Mouse (Mus musculus) cerebellum, adult 2 months (tissue): ENCODE results near the gene Cdh23. TPM values are rescaled to one million over a fixed set of nuclear protein-coding genes. Genes with fewer than 3 reads are reported as not detected.

ENCODE experiments used
- DNase-seq, 2 experiments: peaks; one replicate each; pipeline ENCODE4 v3.0.0; 2021
- H3K27ac ChIP-seq: fragments of 200-500 bp; 2 replicates; pipeline ENCODE4 v1.5.1; 2012; ENCODE audit warnings: low read length, control low read depth, inconsistent platforms; ENCODE audit not compliant: insufficient read depth
- H3K27me3 ChIP-seq: fragments of 200-500 bp; 2 replicates; pipeline ENCODE4 v1.6.1; 2012; ENCODE audit warnings: inconsistent platforms, mild to moderate bottlenecking, low read length, moderate library complexity; ENCODE audit not compliant: control insufficient read depth, insufficient read depth
- H3K4me1 ChIP-seq: fragments of 200-500 bp; 2 replicates; pipeline ENCODE4 v1.6.1; 2011; ENCODE audit warnings: low read length; ENCODE audit not compliant: control insufficient read depth, insufficient read depth
- H3K4me3 ChIP-seq: fragments of 200-500 bp; replicated peaks from 2 replicates; pipeline ENCODE3; 2011; ENCODE audit warnings: mild to moderate bottlenecking, low read depth, low read length, control low read depth; ENCODE audit not compliant: insufficient read depth
- CTCF ChIP-seq: fragments of 200-500 bp; IDR thresholded peaks from 2 replicates; pipeline ENCODE4 v1.5.1; 2011; ENCODE audit warnings: low read depth, mild to moderate bottlenecking, control low read depth, low read length, moderate library complexity, borderline replicate concordance; ENCODE audit not compliant: insufficient read depth
- POLR2A ChIP-seq: fragments of 200-500 bp; IDR thresholded peaks from 2 replicates; pipeline ENCODE4 v1.6.1; 2011; ENCODE audit warnings: low read length, control low read depth, borderline replicate concordance; ENCODE audit not compliant: insufficient read depth
- WGBS: fragments of 180-500 bp; shearing (Covaris S2); methylation state at CpG from one replicate; pipeline ENCODE4 v1.1.7; 2018; 5-methylcytosine and 5-hydroxymethylcytosine counted together
- polyA plus RNA-seq: library from polyadenylated mRNA; depleted of rRNA; stranded (reverse); fragments of >200 nt; gene quantifications from 2 replicates; pipeline ENCODE4 v1.2.3, GENCODE M21; 2012

Gene Cdh23
- polyA plus RNA-seq, 1 experiment: 2.7 TPM

DNA sequence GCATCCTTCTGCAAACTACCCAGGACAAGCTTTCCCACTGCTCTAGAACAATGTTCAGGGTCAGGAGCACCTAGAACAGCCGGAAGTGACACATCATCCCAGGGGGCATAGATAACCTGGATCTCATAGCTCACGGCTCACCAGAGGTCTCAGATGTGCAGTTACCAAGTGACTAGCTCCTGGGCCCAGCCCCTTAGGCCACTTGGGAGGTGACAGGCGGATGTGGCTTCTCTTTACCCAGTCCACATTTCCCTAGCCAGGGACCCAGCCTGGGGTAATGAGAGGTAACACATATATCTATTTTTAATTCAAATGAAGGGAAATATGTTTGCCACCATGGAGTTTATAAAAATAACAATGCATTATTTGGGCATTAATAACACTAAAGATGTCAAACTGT is 71.3 kb downstream of the Cdh23 start:
- DNase-seq: no peak
- no peaks in the 10 kb centered on the region; the same call in 1 of the 2 replicates for H3K27me3 ChIP-seq
- no peaks in the 10 kb centered on the region for H3K4me1 ChIP-seq
- no peak overlapping the region for H3K27ac ChIP-seq
- 58% methylated on average over 3 of the region's 3 CpGs for WGBS
- TF ChIP-seq POLR2A: no peak
- no peak for TF ChIP-seq CTCF
- no peak overlapping the region for H3K4me3 ChIP-seq

DNA sequence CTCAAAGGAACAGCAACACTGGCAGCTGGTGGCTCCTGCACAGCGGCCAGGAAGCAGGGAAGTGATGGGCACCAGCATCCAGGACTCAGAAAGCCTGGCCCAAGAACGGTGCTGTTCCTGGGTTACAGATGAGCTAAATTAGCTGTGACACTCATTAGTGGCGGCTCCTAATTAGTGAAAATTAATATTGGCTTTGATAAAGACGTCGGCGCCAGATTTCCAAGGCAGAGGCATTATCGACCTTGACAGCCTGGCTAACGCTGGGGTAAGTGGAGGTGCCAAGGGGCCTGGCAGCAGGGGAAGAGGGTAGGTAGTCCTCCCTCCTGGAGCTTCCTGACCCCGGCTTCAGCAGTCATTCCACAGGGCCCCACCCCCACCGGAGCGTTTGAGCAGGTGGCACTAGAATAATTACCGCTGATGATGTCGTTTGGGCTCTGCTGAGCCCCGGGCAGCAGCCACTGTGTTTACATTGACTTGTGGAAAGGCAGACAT is 72.0 kb downstream of the Cdh23 start:
- DNase-seq: no peak
- H3K27me3 ChIP-seq: no peaks in the 10 kb centered on the region; the same call in 1 of the 2 replicates
- no peak overlapping the region for H3K4me3 ChIP-seq
- TF ChIP-seq POLR2A (no peak), CTCF (no peak)
- 12% methylated on average over 14 of the region's 14 CpGs for WGBS
- H3K4me1 ChIP-seq: no peaks in the 10 kb centered on the region
- H3K27ac ChIP-seq: no peak overlapping the region

DNA sequence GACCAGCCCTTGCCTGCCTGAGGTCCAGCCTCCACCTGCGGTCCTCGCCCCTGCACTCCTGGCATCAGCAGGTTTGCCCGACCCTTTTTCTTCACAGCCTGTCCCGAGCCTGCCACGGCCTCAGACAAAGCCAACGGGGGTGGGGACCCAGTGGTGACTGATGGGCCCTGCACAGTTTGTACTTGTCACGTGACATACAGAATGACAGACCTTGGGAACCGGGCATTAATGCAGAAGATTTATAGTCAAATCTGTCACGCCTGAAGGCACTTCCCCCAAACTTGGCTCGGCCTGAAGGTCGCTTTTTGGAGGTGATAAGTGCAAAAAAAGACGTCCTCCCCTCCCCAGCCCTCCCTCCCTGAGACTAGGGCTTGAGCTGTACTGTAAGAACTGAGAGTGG is 73.5 kb downstream of the Cdh23 start:
- WGBS: 43% methylated on average over 12 of the region's 12 CpGs
- no peak for DNase-seq
- no peak for TF ChIP-seq POLR2A
- H3K4me3 ChIP-seq: no peak overlapping the region
- H3K27me3 ChIP-seq: no peaks in the 10 kb centered on the region; the same call in 1 of the 2 replicates
- no peak overlapping the region for H3K27ac ChIP-seq
- no peaks in the 10 kb centered on the region for H3K4me1 ChIP-seq

DNA sequence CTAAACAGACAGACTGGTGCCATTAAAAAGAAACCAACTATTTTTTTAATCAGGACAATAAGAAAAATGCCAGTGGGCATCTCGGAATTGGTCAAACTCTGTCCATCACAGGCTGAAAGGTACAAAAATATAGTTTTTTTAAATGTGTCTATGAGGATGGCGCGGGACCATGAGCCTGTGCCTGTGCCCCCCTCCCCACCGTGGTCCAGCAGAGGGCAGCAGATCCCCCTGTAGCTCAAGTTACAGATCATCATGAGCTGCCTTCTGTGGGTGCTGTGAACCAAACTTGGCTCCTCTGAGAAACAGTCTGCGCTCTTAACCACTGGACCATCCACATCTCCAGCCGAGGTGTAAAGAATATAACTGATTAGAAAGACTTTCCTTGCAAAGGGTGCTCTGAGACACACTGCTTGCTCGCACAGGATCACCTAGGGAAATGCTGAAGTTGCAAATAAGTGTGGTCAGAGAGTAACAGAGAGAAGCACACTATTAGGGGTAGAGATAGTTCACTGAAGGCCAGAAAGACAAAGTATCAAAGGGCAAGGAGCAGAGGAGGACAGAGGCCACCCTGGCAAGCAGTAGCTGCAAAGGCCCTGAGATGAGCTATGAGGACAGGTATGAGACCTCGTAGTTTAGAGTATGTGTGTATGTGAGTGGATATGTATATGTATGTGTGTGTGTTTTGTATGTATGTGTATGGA is 74.7 kb downstream of the Cdh23 start:
- no peak overlapping the region for H3K27ac ChIP-seq
- no peaks in the 10 kb centered on the region; the same call in 1 of the 2 replicates for H3K27me3 ChIP-seq
- no peaks in the 10 kb centered on the region for H3K4me1 ChIP-seq
- H3K4me3 ChIP-seq: no peak overlapping the region
- TF ChIP-seq CTCF: no peak
- TF ChIP-seq POLR2A: no peak
- no peak for DNase-seq
- 89% methylated on average over 8 of the region's 8 CpGs for WGBS

GRCm38 (mm10) chr10:60615898-60616297 is 80.4 kb downstream of the Cdh23 start:
- Histone ChIP-seq H3K4me3 (no peak overlapping the region), H3K27me3 (no peaks in the 10 kb centered on the region), H3K4me1 (no peaks in the 10 kb centered on the region), H3K27ac (no peak overlapping the region)
- no peak for TF ChIP-seq CTCF
- no peak for TF ChIP-seq POLR2A
- DNase-seq: no peak
- WGBS: 54% methylated on average over 5 of the region's 5 CpGs

DNA sequence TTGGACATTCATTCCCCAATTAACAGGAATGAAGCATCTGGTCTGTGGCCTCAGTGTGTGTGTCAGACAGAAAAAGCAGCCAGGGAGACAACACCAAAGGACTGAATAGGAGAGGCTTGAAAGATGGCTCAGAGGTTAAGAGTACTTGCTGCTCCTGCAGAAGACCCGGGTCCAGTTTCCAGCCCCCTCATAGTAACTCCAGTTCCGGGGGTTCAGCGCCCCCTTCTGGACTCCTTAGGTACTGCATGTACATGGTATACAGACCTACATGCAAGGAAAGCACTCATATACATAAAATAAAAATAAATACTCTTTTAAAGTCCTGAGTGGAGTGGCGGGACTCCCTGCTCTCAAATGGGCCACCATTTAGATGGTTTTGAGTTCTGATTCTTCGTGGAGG is 83.4 kb downstream of the Cdh23 start:
- H3K4me1 ChIP-seq: no peaks in the 10 kb centered on the region
- no peaks in the 10 kb centered on the region for H3K27me3 ChIP-seq
- TF ChIP-seq CTCF (peak; percentile 20; the same call in 1 of the 2 replicates), POLR2A (no peak)
- no peak for DNase-seq
- H3K27ac ChIP-seq: no peak overlapping the region
- no peak overlapping the region for H3K4me3 ChIP-seq
- 17% methylated on average over 5 of the region's 5 CpGs for WGBS

DNA sequence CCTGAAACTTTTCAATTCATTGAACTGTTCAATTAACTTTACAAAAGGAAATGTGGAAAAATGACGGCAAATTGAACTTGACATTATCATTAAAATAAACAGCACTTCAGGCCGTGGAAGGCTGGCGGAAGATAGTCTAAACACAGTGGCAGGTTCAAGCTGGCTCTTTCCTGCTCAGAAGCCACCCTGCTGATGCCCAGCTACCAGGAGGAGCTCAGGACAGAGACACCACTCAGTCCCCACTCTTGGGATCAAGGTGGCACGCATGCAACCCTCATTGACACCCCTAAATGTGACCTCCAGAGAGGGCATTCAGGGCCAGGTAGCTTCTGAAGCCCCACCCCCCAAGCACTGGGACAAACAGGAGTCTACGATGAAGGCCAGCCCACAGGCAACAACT is 89.1 kb downstream of the Cdh23 start:
- Histone ChIP-seq H3K27ac (no peak overlapping the region), H3K4me1 (no peaks in the 10 kb centered on the region), H3K27me3 (peaks cover 1% of the 10 kb centered on the region; the same call in 1 of the 2 replicates), H3K4me3 (no peak overlapping the region)
- 77% methylated on average over 5 of the region's 5 CpGs for WGBS
- no peak for DNase-seq
- TF ChIP-seq CTCF (no peak), POLR2A (no peak)

- Histone ChIP-seq H3K27me3 (peaks cover 1% of the 10 kb centered on the region; the same call in 1 of the 2 replicates), H3K4me1 (no peaks in the 10 kb centered on the region), H3K4me3 (no peak overlapping the region), H3K27ac (no peak overlapping the region)
- 81% methylated on average over 6 of the region's 6 CpGs for WGBS
- TF ChIP-seq CTCF (no peak), POLR2A (no peak)
- DNase-seq: no peak
These were observed 89.6 kb downstream of the Cdh23 start for GRCm38 (mm10) chr10:60606661-60607060.
